In the genomic region with DNA sequence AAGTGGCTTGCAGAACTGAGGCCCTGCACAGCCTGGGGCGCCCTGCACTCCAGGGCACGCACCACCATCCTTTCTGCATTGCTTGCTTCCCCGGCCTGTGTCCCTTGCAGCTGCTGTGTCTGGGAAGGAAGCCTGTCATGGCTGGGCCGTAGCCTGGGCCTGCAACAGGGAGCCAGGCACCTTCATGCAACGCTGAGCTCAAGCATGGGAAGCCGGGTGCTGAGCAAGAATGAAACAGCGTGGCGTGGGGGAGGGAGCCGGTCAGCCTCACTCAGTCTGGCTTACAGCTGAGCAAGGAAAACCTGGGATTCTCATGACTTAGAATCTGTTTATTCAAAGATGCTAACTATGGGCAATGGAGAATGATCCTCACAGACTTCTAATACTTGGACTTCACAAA, we compare ENCODE assay signal across 12 mouse cellular contexts. TPM values are rescaled to one million over a fixed set of nuclear protein-coding genes. Genes with fewer than 3 reads are reported as not detected.
DNase-seq lines count a peak whose midpoint lies in the region; ATAC-seq lines count a peak whose summit lies in the region.
"Had no signal": no experiment of that assay in that cellular context is flagged by ENCODE, and none has a peak within 500 bp of the region (broad histone marks: within the 10 kb centered on the region; RNA-seq: fewer than 3 reads in every experiment).

No protein-coding gene starts in this region.

- H3K4me3 ChIP-seq in heart, embryonic 10.5 days: no peak overlapping the region
- H3K4me3 ChIP-seq in kidney, embryonic 15.5 days (replicated peaks): no peak overlapping the region
- no peak overlapping the region for H3K4me3 ChIP-seq in midbrain, embryonic 14.5 days (replicated peaks; ENCODE audit: low read depth, low read length)
- H3K4me3 ChIP-seq in forebrain, embryonic 13.5 days: no peak overlapping the region
- no peak overlapping the region for H3K4me3 ChIP-seq in forebrain, embryonic 12.5 days (replicated peaks)

- no peak overlapping the region for H3K9ac ChIP-seq in kidney, embryonic 15.5 days
- peak overlapping the region; percentile 23; the same call in 1 of the 2 replicates for H3K9ac ChIP-seq in midbrain, embryonic 14.5 days (replicated peaks; ENCODE audit: low read length)
- H3K9ac ChIP-seq in forebrain, embryonic 13.5 days: no peak overlapping the region
- H3K9ac ChIP-seq in forebrain, embryonic 12.5 days: no peak overlapping the region

- no peaks in the 10 kb centered on the region for H3K9me3 ChIP-seq in heart, embryonic 10.5 days
- no peaks in the 10 kb centered on the region for H3K9me3 ChIP-seq in kidney, embryonic 15.5 days (replicated peaks)
- 0 out of 2 replicates have a peak, but pooled peaks cover 2% of the 10 kb centered on the region for H3K9me3 ChIP-seq in midbrain, embryonic 14.5 days (ENCODE audit: control insufficient read depth, low read length)
- no peaks in the 10 kb centered on the region for H3K9me3 ChIP-seq in forebrain, embryonic 13.5 days (replicated peaks)
- H3K9me3 ChIP-seq in forebrain, embryonic 12.5 days: no peaks in the 10 kb centered on the region
- H3K9me3 ChIP-seq: G1E had no signal

- ATAC-seq in kidney, embryonic 15.5 days (replicated peaks; ENCODE audit: low FRiP score): peak; percentile 82
- ATAC-seq in midbrain, embryonic 14.5 days (ENCODE audit: low FRiP score, low TSS enrichment): no peak
- no peak for ATAC-seq in forebrain, embryonic 13.5 days
- ATAC-seq in forebrain, embryonic 12.5 days (ENCODE audit: low FRiP score): no peak

- H3K27me3 ChIP-seq in heart, embryonic 10.5 days (ENCODE audit: insufficient read depth, poor library complexity, severe bottlenecking): no peaks in the 10 kb centered on the region
- no peaks in the 10 kb centered on the region for H3K27me3 ChIP-seq in kidney, embryonic 15.5 days
- no peaks in the 10 kb centered on the region for H3K27me3 ChIP-seq in midbrain, embryonic 14.5 days (ENCODE audit: control insufficient read depth, insufficient read depth, low read length)
- no peaks in the 10 kb centered on the region for H3K27me3 ChIP-seq in forebrain, embryonic 13.5 days
- H3K27me3 ChIP-seq in forebrain, embryonic 12.5 days: no peaks in the 10 kb centered on the region

- H3K36me3 ChIP-seq in heart, embryonic 10.5 days: no peaks in the 10 kb centered on the region
- no peaks in the 10 kb centered on the region for H3K36me3 ChIP-seq in kidney, embryonic 15.5 days
- no peaks in the 10 kb centered on the region for H3K36me3 ChIP-seq in midbrain, embryonic 14.5 days (ENCODE audit: control insufficient read depth, insufficient read depth, low read length)
- H3K36me3 ChIP-seq in forebrain, embryonic 13.5 days (ENCODE audit: poor library complexity, severe bottlenecking): no peaks in the 10 kb centered on the region
- H3K36me3 ChIP-seq in forebrain, embryonic 12.5 days (replicated peaks): no peaks in the 10 kb centered on the region
- H3K36me3 ChIP-seq: G1E had no signal

- WGBS in heart, embryonic 10.5 days: 75% methylated on average over 9 of the region's 9 CpGs
- WGBS in kidney, embryonic 15.5 days: 32% methylated on average over 9 of the region's 9 CpGs
- 40% methylated on average over 9 of the region's 9 CpGs for WGBS in midbrain, embryonic 14.5 days
- WGBS in forebrain, embryonic 13.5 days: 74% methylated on average over 9 of the region's 9 CpGs
- 71% methylated on average over 9 of the region's 9 CpGs for WGBS in forebrain, embryonic 12.5 days

- DNase-seq in heart, embryonic 10.5 days (ENCODE audit: low spot score): no peak
- DNase-seq in heart, adult 8-10 months (ENCODE audit: low spot score): no peak
- peak; percentile 57 to 63 for DNase-seq in cerebellum, postnatal 14 days
- DNase-seq in midbrain, embryonic 14.5 days: peak; percentile 42
- no peak for DNase-seq in heart, postnatal 4 days
- DNase-seq: heart, adult 18-20 months had no signal

- H3K27ac ChIP-seq in heart, embryonic 10.5 days: peak overlapping the region; percentile 37
- peak overlapping the region; percentile 80 for H3K27ac ChIP-seq in kidney, embryonic 15.5 days
- peak overlapping the region; percentile 55; the same call in 1 of the 2 replicates for H3K27ac ChIP-seq in midbrain, embryonic 14.5 days (replicated peaks; ENCODE audit: low read depth, low read length)
- H3K27ac ChIP-seq in forebrain, embryonic 13.5 days: no peak overlapping the region
- H3K27ac ChIP-seq in forebrain, embryonic 12.5 days: no peak overlapping the region

- peaks cover 42% of the 10 kb centered on the region for H3K4me1 ChIP-seq in heart, embryonic 10.5 days
- peaks cover 33% of the 10 kb centered on the region for H3K4me1 ChIP-seq in kidney, embryonic 15.5 days
- peaks cover 21% of the 10 kb centered on the region for H3K4me1 ChIP-seq in midbrain, embryonic 14.5 days (ENCODE audit: control insufficient read depth, insufficient read depth, low read length)
- peaks cover 11% of the 10 kb centered on the region for H3K4me1 ChIP-seq in forebrain, embryonic 13.5 days
- H3K4me1 ChIP-seq in forebrain, embryonic 12.5 days: peaks cover 14% of the 10 kb centered on the region

- no peak overlapping the region for H3K4me2 ChIP-seq in kidney, embryonic 15.5 days
- no peak overlapping the region for H3K4me2 ChIP-seq in midbrain, embryonic 14.5 days (ENCODE audit: low read length)
- no peak overlapping the region for H3K4me2 ChIP-seq in forebrain, embryonic 13.5 days
- no peak overlapping the region for H3K4me2 ChIP-seq in forebrain, embryonic 12.5 days

RNA-seq across cellular contexts. Expression of gene 1700086D15Rik, which starts 33.1 kb away (rescaled TPM):
- 0.14 and 0.16 TPM in 2 replicates for polyA plus RNA-seq in heart, embryonic 10.5 days (2016; fragmentation: Nextera tagmentation; extraction: Ambion mirVana)
- total RNA-seq in heart, adult 8-10 months (2022): under 1 TPM in 2 of 4 experiments, not detected in 2; 0.24 to 0.72 TPM
- 0.21 TPM in 1 of 2 replicates, not detected in the other for polyA plus RNA-seq in kidney, embryonic 15.5 days (2015; fragmentation: Nextera tagmentation; extraction: Ambion mirVana)
- 0.26 and 0.40 TPM in 2 replicates for polyA plus RNA-seq in midbrain, embryonic 14.5 days (2014; fragmentation: Nextera tagmentation; extraction: Ambion mirVana)
- 0.16 TPM in 1 of 2 replicates, not detected in the other for polyA plus RNA-seq in forebrain, embryonic 13.5 days (2015; fragmentation: Nextera tagmentation; extraction: Ambion mirVana)
- total RNA-seq in heart, postnatal 4 days (2021): under 1 TPM; 0.74 to 0.81 TPM
- polyA plus RNA-seq in forebrain, embryonic 12.5 days (2016; fragmentation: Nextera tagmentation; extraction: Ambion mirVana): 0.23 TPM in 1 of 2 replicates, not detected in the other
- total RNA-seq: heart, adult 18-20 months had no signal
- polyA plus RNA-seq: G1E; liver, embryonic 16.5 days; small intestine, adult 2 months had no signal

RNA-seq across cellular contexts. Expression of gene Arhgap44, which starts 36.2 kb away (rescaled TPM):
- polyA plus RNA-seq in heart, embryonic 10.5 days (2016; fragmentation: Nextera tagmentation; extraction: Ambion mirVana): 8.4 and 11.3 TPM in 2 replicates
- total RNA-seq in heart, adult 8-10 months (2022): 10 to 100 TPM; 24.4 to 26.0 (median 25.2) TPM
- polyA plus RNA-seq in kidney, embryonic 15.5 days (2015; fragmentation: Nextera tagmentation; extraction: Ambion mirVana): 7.1 and 7.4 TPM in 2 replicates
- 13.0 and 14.9 TPM in 2 replicates for polyA plus RNA-seq in midbrain, embryonic 14.5 days (2014; fragmentation: Nextera tagmentation; extraction: Ambion mirVana)
- 5.3 and 6.0 TPM in 2 replicates for polyA plus RNA-seq in forebrain, embryonic 13.5 days (2015; fragmentation: Nextera tagmentation; extraction: Ambion mirVana)
- 10 to 100 TPM; 19.9 to 23.7 TPM for total RNA-seq in heart, postnatal 4 days (2021)
- polyA plus RNA-seq in forebrain, embryonic 12.5 days (2016; fragmentation: Nextera tagmentation; extraction: Ambion mirVana): 5.6 and 7.3 TPM in 2 replicates
- polyA plus RNA-seq: G1E had no signal

Comparison
In these comparisons a context has a peak if more than half of its experiments do, and no peak if none do; other contexts are left out.
1. DNase-seq: peak in cerebellum, postnatal 14 days (2 of 2) and midbrain, embryonic 14.5 days (single experiment); none in heart, embryonic 10.5 days (single experiment), heart, adult 8-10 months (single experiment) and heart, postnatal 4 days (single experiment).
2. H3K27ac ChIP-seq: peak in heart, embryonic 10.5 days (single experiment), kidney, embryonic 15.5 days (single experiment) and midbrain, embryonic 14.5 days (single experiment); none in forebrain, embryonic 13.5 days (single experiment) and forebrain, embryonic 12.5 days (single experiment).